In the genomic region with DNA sequence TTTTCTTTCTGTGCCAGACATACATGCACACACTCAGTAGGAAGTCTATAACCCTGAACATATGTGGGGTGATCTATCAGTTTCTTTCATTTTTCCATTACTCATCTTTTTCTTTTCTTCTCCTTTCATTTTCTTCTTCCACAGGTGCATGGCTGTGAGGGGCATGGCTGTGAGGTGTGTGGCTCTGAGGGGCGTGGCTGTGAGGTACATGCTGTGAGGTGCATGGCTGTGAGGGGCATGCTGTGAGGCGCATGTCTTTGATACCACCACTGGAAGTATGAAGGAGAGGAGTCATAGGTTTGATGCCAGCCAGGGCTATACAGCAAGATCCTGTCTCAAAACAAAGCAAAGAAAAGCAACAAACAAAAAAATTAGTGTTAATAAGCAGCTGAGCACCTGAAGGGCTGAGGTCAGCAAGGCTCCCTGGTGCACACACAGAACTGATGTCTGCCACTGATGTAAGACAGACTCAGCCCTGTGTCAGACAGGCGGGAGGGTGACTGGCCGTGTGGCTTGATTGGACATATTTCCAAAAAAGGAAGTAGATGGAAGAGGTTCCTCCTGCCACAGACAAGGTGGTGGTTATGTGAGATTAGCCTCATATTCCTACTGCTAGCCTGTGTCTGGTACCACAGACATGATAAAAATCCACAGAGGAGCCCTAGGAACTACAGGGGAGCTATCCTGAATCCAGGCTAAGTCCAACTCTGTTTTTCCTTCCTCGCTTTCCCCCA, we compare ENCODE assay signal across 10 mouse cellular contexts. TPM values are rescaled to one million over a fixed set of nuclear protein-coding genes. Genes with fewer than 3 reads are reported as not detected.
DNase-seq lines count a peak whose midpoint lies in the region; ATAC-seq and TF ChIP-seq lines count a peak whose summit lies in the region.
"Had no signal": no experiment of that assay in that cellular context is flagged by ENCODE, and none has a peak within 500 bp of the region (broad histone marks: within the 10 kb centered on the region; RNA-seq: fewer than 3 reads in every experiment).

No protein-coding gene starts in this region.

- peak; percentile 89 for DNase-seq in heart, embryonic 10.5 days (ENCODE audit: low spot score)
- no peak for DNase-seq in heart, postnatal 10 days
- DNase-seq in MEL (ENCODE audit: low read depth, low spot score) = peak; percentile 85
- DNase-seq in intestine, embryonic 14.5 days (ENCODE audit: low spot score) = no peak
- peak; percentile 21 to 37 for DNase-seq in monocyte, adult 2 months (ENCODE audit: low read depth in 1 of 2, low spot score in 2 of 2)
- DNase-seq in urinary bladder, adult 18-20 months (ENCODE audit: low spot score in 2 of 2) = no peak
- no peak for DNase-seq in layer of hippocampus, adult 9-10 months (ENCODE audit: low spot score)

- no peak overlapping the region for H3K4me2 ChIP-seq in intestine, embryonic 14.5 days (ENCODE audit: low read length)
- no peak overlapping the region for H3K4me2 ChIP-seq in hindbrain, embryonic 13.5 days
- H3K4me2 ChIP-seq: forebrain, embryonic 13.5 days had no signal

- H3K36me3 ChIP-seq in heart, embryonic 10.5 days = no peaks in the 10 kb centered on the region
- peaks cover 0 to 10% of the 10 kb centered on the region in 2 experiments; a peak in 2 of 4 replicates for H3K36me3 ChIP-seq in MEL (ENCODE audit: control insufficient read depth in 1 of 2, insufficient read depth in 2 of 2, low read length in 2 of 2)
- H3K36me3 ChIP-seq in intestine, embryonic 14.5 days (ENCODE audit: control insufficient read depth, insufficient read depth, low read length) = no peaks in the 10 kb centered on the region
- no peaks in the 10 kb centered on the region for H3K36me3 ChIP-seq in hindbrain, embryonic 13.5 days

- no peaks in the 10 kb centered on the region for H3K27me3 ChIP-seq in heart, embryonic 10.5 days (ENCODE audit: insufficient read depth, poor library complexity, severe bottlenecking)
- no peaks in the 10 kb centered on the region for H3K27me3 ChIP-seq in MEL (ENCODE audit: control insufficient read depth in 1 of 2, insufficient read depth in 2 of 2, low read length in 2 of 2)
- H3K27me3 ChIP-seq in intestine, embryonic 14.5 days (replicated peaks; ENCODE audit: control insufficient read depth, insufficient read depth, low read length) = no peaks in the 10 kb centered on the region
- no peaks in the 10 kb centered on the region for H3K27me3 ChIP-seq in hindbrain, embryonic 13.5 days
- H3K27me3 ChIP-seq: forebrain, embryonic 13.5 days had no signal

- H3K4me3 ChIP-seq in heart, embryonic 10.5 days = no peak overlapping the region; the same call in 1 of the 2 replicates
- peak overlapping the region; percentile 70 to 74 for H3K4me3 ChIP-seq in MEL (ENCODE audit: control insufficient read depth in 1 of 2, insufficient read depth in 1 of 2, low read depth in 2 of 2, low read length in 2 of 2)
- no peak overlapping the region for H3K4me3 ChIP-seq in intestine, embryonic 14.5 days (ENCODE audit: low read depth, low read length)
- H3K4me3 ChIP-seq in hindbrain, embryonic 13.5 days = no peak overlapping the region
- H3K4me3 ChIP-seq: forebrain, embryonic 13.5 days had no signal

- peak overlapping the region; percentile 93 for H3K27ac ChIP-seq in heart, embryonic 10.5 days
- H3K27ac ChIP-seq in MEL (ENCODE audit: control insufficient read depth, low read depth, low read length) = peak overlapping the region; percentile 61
- H3K27ac ChIP-seq in intestine, embryonic 14.5 days (ENCODE audit: low read depth) = no peak overlapping the region
- no peak overlapping the region for H3K27ac ChIP-seq in hindbrain, embryonic 13.5 days
- H3K27ac ChIP-seq: forebrain, embryonic 13.5 days; kidney, postnatal 0 days had no signal

- intact Hi-C loops in heart, postnatal 10 days (cut with DNase I) = no loop called here

- WGBS in heart, embryonic 10.5 days = 45% methylated on average over 5 of the region's 5 CpGs
- 64% methylated on average over 5 of the region's 5 CpGs for WGBS in intestine, embryonic 14.5 days
- WGBS in hindbrain, embryonic 13.5 days = 95% methylated on average over 5 of the region's 5 CpGs

- TF ChIP-seq RAD21 in MEL (IDR thresholded peaks at IDR 0.05; ENCODE audit: low read depth, low read length) = no peak

- H3K79me2 ChIP-seq in MEL (ENCODE audit: control insufficient read depth, insufficient read depth, low read length, poor library complexity) = no peaks in the 10 kb centered on the region; the same call in 1 of the 2 replicates

- TF ChIP-seq CTCF in MEL (IDR thresholded peaks at IDR 0.05 in 2 of 3, conservative IDR thresholded peaks at IDR 0.05 in 1 of 3; ENCODE audit: control insufficient read depth in 1 of 3, insufficient read depth in 1 of 3, low read depth in 2 of 3, low read length in 3 of 3, poor library complexity in 1 of 3, severe bottlenecking in 1 of 3) = no peak

- peak overlapping the region; percentile 71 for H3K9ac ChIP-seq in MEL (ENCODE audit: control insufficient read depth, low read depth, low read length, poor library complexity, severe bottlenecking)
- no peak overlapping the region for H3K9ac ChIP-seq in intestine, embryonic 14.5 days (ENCODE audit: low read length)
- no peak overlapping the region for H3K9ac ChIP-seq in hindbrain, embryonic 13.5 days
- H3K9ac ChIP-seq: forebrain, embryonic 13.5 days had no signal

- TF ChIP-seq POLR2A in MEL (IDR thresholded peaks at IDR 0.05; ENCODE audit: control insufficient read depth in 1 of 2, insufficient read depth in 1 of 2, low read depth in 1 of 2, low read length in 2 of 2, poor library complexity in 1 of 2) = no peak

- peaks cover 32% of the 10 kb centered on the region for H3K4me1 ChIP-seq in heart, embryonic 10.5 days
- peaks cover 9 to 34% of the 10 kb centered on the region in 2 experiments for H3K4me1 ChIP-seq in MEL (ENCODE audit: control insufficient read depth in 1 of 2, insufficient read depth in 2 of 2, low read length in 2 of 2)
- 0 out of 2 replicates have a peak, but pooled peaks cover 2% of the 10 kb centered on the region for H3K4me1 ChIP-seq in intestine, embryonic 14.5 days (replicated peaks; ENCODE audit: control insufficient read depth, insufficient read depth, low read length)
- no peaks in the 10 kb centered on the region for H3K4me1 ChIP-seq in hindbrain, embryonic 13.5 days (replicated peaks)
- H3K4me1 ChIP-seq: forebrain, embryonic 13.5 days had no signal

- peak; percentile 64 to 81; a peak in 3 of 4 replicates for TF ChIP-seq EP300 in MEL (IDR thresholded peaks at IDR 0.05; ENCODE audit: low read depth in 1 of 2, low read length in 2 of 2)

- ATAC-seq in intestine, embryonic 14.5 days (replicated peaks; ENCODE audit: low FRiP score, low TSS enrichment, low read depth) = 0 out of 2 replicates have a peak, but pooled peaks have one; percentile 50
- no peak for ATAC-seq in hindbrain, embryonic 13.5 days (ENCODE audit: low FRiP score)
- ATAC-seq: forebrain, embryonic 13.5 days had no signal

- no peaks in the 10 kb centered on the region for H3K9me3 ChIP-seq in heart, embryonic 10.5 days
- H3K9me3 ChIP-seq in MEL (replicated peaks; ENCODE audit: insufficient read depth, low read length) = no peaks in the 10 kb centered on the region
- H3K9me3 ChIP-seq in intestine, embryonic 14.5 days (ENCODE audit: control insufficient read depth, low read length) = no peaks in the 10 kb centered on the region
- H3K9me3 ChIP-seq in hindbrain, embryonic 13.5 days = no peaks in the 10 kb centered on the region; the same call in 1 of the 2 replicates
- H3K9me3 ChIP-seq: forebrain, embryonic 13.5 days had no signal

TF ChIP-seq in MEL, 35 proteins besides CTCF, POLR2A, EP300 and RAD21 (continues in another document):
- 0 out of 2 replicates have a peak, but pooled peaks have one; percentile 27 for TF ChIP-seq TBP (IDR thresholded peaks at IDR 0.05; ENCODE audit: low read depth, low read length)
- TF ChIP-seq CHD1 (IDR thresholded peaks at IDR 0.05; ENCODE audit: low read depth, low read length) = no peak
- peak; percentile 73 for TF ChIP-seq GATA1 (IDR thresholded peaks at IDR 0.05; ENCODE audit: low read depth, low read length)
- TF ChIP-seq MXI1 (IDR thresholded peaks at IDR 0.05; ENCODE audit: low read depth, low read length) = peak; percentile 35; the same call in 1 of the 2 replicates
- TF ChIP-seq SIN3A (IDR thresholded peaks at IDR 0.05; ENCODE audit: low read length) = peak; percentile 46
- peak; percentile 46; the same call in 1 of the 2 replicates for TF ChIP-seq ZNF384 (IDR thresholded peaks at IDR 0.05; ENCODE audit: low read depth, low read length)
- TF ChIP-seq TAL1 (IDR thresholded peaks at IDR 0.05; ENCODE audit: low read length) = peak; percentile 83
- TF ChIP-seq USF1 (IDR thresholded peaks at IDR 0.05; ENCODE audit: low read depth, low read length) = no peak
- no peak for TF ChIP-seq NELFE (IDR thresholded peaks at IDR 0.05; ENCODE audit: low read depth, low read length)
- no peak for TF ChIP-seq ZC3H11A (IDR thresholded peaks at IDR 0.05; ENCODE audit: low read depth, low read length)

RNA-seq across cellular contexts. Expression of gene Stk38l, which starts 38.2 kb away (rescaled TPM):
- polyA plus RNA-seq in heart, embryonic 10.5 days (2016; fragmentation: Nextera tagmentation; extraction: Ambion mirVana) = 31.7 and 40.6 TPM in 2 replicates
- 10 to 100 TPM; 18.7 to 19.1 TPM for total RNA-seq in heart, postnatal 10 days (2021)
- 5.1 and 6.2 TPM in 2 replicates for total RNA-seq in MEL (2012; rRNA removed)
- polyA plus RNA-seq in MEL (2012; ENCODE audit: insufficient read depth in 1 of 2, insufficient read length in 2 of 2, low read depth in 1 of 2, low replicate concordance in 2 of 2, missing spikeins in 1 of 2) = 1 to 10 TPM in 1 of 2 experiments, not detected in 1; 9.2 TPM
- polyA plus RNA-seq in intestine, embryonic 14.5 days (2014; fragmentation: Nextera tagmentation; extraction: Ambion mirVana) = 21.8 and 21.9 TPM in 2 replicates
- 15.9 and 17.5 TPM in 2 replicates for polyA plus RNA-seq in hindbrain, embryonic 13.5 days (2015; fragmentation: Nextera tagmentation; extraction: Ambion mirVana)

RNA-seq across cellular contexts. Expression of gene Tm7sf3, which starts 44.0 kb away (rescaled TPM):
- polyA plus RNA-seq in heart, embryonic 10.5 days (2016; fragmentation: Nextera tagmentation; extraction: Ambion mirVana) = 38.3 and 46.9 TPM in 2 replicates
- total RNA-seq in heart, postnatal 10 days (2021) = 10 to 100 TPM; 23.4 to 27.1 TPM
- total RNA-seq in MEL (2012; rRNA removed) = 18.0 and 18.3 TPM in 2 replicates
- 10 to 100 TPM in 1 of 2 experiments, not detected in 1; 27.1 TPM for polyA plus RNA-seq in MEL (2012; ENCODE audit: insufficient read depth in 1 of 2, insufficient read length in 2 of 2, low read depth in 1 of 2, low replicate concordance in 2 of 2, missing spikeins in 1 of 2)
- polyA plus RNA-seq in intestine, embryonic 14.5 days (2014; fragmentation: Nextera tagmentation; extraction: Ambion mirVana) = 28.5 and 29.0 TPM in 2 replicates
- polyA plus RNA-seq in hindbrain, embryonic 13.5 days (2015; fragmentation: Nextera tagmentation; extraction: Ambion mirVana) = 29.8 and 30.1 TPM in 2 replicates

RNA-seq across cellular contexts. Expression of gene Med21, which starts 44.3 kb away (rescaled TPM):
- 123 and 129 TPM in 2 replicates for polyA plus RNA-seq in heart, embryonic 10.5 days (2016; fragmentation: Nextera tagmentation; extraction: Ambion mirVana)
- total RNA-seq in heart, postnatal 10 days (2021) = 10 to 100 TPM; 53.8 to 59.7 TPM
- total RNA-seq in MEL (2012; rRNA removed) = 79.5 and 83.7 TPM in 2 replicates
- polyA plus RNA-seq in MEL (2012; ENCODE audit: insufficient read depth in 1 of 2, insufficient read length in 2 of 2, low read depth in 1 of 2, low replicate concordance in 2 of 2, missing spikeins in 1 of 2) = 10 to 100 TPM in 1 of 2 experiments, not detected in 1; 56.7 TPM
- polyA plus RNA-seq in intestine, embryonic 14.5 days (2014; fragmentation: Nextera tagmentation; extraction: Ambion mirVana) = 119 and 124 TPM in 2 replicates
- polyA plus RNA-seq in hindbrain, embryonic 13.5 days (2015; fragmentation: Nextera tagmentation; extraction: Ambion mirVana) = 113 and 119 TPM in 2 replicates

Comparison
In these comparisons a context has a peak if more than half of its experiments do, and no peak if none do; other contexts are left out.
1. DNase-seq: peak in heart, embryonic 10.5 days (single experiment), MEL (single experiment) and monocyte, adult 2 months (2 of 2); none in heart, postnatal 10 days (0 of 2), intestine, embryonic 14.5 days (single experiment), urinary bladder, adult 18-20 months (0 of 2) and layer of hippocampus, adult 9-10 months (single experiment).
2. H3K27ac ChIP-seq: peak in heart, embryonic 10.5 days (single experiment) and MEL (single experiment); none in intestine, embryonic 14.5 days (single experiment) and hindbrain, embryonic 13.5 days (single experiment).
3. H3K4me3 ChIP-seq: peak in MEL (2 of 2); none in heart, embryonic 10.5 days (single experiment), intestine, embryonic 14.5 days (single experiment) and hindbrain, embryonic 13.5 days (single experiment).